Mouse (Mus musculus) embryo, embryonic 10 days (tissue): ENCODE results near the gene Vhl.
"Not testable (repeated sequence)": the region's sequence is repeated elsewhere in the genome, so short reads cannot be mapped to it uniquely, and the experiment has no call there.

Experiments used
- DNase-seq: peaks from one replicate; pipeline ENCODE4 v3.0.0-alpha.2; 2015; ENCODE audit warnings: low spot score

Vhl gene

DNA sequence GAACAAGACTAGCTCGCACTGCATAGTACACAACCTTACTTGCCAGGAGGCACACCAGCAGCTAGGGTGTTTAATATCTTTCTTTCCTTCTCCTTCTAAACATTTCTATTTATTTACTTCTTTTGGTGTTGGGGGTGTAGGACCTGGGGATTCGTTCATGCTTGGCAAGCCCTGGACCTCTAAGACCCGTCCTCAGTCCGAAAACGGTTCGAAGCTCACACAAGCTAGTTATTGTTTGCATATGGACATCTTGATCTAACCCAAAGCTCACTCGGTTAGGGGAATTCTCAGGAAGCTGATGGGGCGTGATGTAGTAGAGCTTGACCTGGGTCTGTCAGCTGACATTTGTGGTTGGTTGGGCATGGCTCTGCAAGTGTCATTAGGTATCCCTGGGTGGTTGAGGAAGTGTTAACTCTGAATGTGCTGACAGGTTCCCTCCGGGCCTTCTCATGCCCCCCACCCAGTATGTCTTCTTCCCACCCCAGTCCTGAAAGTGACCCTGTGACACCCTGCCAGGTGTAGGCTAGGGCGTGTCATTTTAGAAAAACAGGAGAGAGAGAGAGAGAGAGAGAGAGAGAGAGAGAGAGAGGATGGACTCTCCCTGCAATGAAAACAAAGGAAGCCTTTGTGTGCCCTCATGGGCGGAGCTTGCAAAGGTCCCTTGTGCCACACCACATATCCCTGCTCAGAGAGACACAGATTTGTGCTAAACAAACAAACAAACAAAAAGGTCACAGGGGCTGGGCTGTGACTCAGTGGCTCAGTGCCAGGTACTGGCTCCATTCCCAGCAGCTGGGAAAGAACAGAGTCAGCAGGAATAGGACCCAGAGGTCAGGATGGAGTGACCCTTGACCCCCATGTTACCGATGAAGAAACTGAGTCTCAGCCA lies 37.8 kb downstream of the Vhl start:
- peak; percentile 21 for DNase-seq

DNA sequence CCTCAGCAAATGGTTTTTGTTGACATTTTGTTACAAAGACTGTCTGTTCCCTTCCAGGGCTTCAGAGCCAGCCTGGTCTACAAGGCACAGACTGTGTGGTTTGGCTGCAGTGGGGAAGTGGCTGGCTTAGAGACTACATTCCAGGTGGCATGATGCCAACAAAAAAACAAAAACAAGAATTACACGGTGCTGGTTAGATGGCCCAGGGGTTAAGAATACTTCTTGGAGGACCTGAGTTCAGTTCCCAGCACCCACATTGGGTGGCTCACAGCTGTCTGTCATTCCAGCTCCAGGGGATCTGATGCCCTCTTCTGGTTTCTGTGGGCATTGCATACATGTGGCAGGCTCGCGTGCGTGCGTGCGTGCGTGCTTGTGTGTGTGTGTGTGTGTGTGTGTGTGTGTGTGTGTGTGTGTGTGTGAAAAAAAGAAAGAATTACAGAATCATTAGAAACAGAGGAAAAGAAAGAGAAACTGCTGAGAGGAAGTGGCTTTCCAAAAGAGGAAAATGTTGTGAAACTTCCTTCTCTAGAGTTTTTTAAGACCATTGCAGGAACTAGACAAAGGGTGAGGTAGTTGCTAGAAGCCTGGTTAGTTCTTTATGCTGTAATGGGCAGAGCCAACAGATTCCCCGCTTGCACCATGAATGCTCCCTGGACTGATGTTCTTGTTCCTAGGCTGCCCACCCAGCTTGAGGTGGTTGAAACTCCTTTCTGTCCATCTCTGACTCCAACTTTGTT lies 39.4 kb downstream of the Vhl start:
- no peak for DNase-seq

DNA sequence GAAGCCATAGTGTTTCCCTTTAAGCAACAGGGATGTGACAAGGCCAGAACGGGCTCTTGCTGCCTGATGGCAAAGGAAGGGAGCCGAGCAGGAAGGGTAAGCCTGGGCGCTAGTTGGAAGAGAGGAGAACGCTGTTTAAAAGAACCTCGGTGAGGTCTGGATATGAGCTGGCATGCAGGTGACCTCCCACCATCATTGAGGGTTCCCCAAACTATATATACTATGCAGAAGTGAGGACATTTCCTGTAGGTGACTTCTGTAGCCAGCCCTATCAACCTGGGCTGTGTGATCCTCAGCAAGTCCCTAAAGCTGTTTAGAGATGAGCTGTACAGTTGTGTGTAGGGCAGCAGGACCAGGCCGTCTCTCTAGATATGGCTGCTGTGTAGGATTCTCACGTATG lies 40.5 kb downstream of the Vhl start:
- DNase-seq: no peak

DNA sequence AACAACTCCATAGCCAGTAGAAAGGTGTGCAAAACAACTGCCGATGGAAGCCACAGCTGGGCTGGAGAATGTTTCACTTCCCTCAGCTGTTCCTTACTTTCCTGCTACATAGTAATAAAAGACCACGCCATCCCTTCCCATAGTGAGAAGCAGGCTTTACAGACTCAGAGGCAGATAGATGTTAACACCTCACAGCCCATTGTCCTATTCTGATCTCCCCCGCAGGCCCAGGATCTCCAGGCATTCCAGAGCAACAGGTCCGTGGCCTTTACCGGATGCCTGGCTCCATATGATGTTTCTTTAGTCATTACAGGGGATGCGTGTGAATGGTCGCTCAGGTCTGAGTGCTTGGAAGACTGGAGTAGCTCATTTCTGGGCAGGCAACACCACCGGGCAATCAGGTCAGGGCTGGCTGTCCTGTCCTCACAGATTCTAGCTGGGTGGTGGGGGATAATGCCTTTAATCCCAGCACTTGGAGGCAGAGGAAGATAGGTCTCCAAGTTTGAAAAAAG lies 43.9 kb downstream of the Vhl start:
- DNase-seq: no peak

DNA sequence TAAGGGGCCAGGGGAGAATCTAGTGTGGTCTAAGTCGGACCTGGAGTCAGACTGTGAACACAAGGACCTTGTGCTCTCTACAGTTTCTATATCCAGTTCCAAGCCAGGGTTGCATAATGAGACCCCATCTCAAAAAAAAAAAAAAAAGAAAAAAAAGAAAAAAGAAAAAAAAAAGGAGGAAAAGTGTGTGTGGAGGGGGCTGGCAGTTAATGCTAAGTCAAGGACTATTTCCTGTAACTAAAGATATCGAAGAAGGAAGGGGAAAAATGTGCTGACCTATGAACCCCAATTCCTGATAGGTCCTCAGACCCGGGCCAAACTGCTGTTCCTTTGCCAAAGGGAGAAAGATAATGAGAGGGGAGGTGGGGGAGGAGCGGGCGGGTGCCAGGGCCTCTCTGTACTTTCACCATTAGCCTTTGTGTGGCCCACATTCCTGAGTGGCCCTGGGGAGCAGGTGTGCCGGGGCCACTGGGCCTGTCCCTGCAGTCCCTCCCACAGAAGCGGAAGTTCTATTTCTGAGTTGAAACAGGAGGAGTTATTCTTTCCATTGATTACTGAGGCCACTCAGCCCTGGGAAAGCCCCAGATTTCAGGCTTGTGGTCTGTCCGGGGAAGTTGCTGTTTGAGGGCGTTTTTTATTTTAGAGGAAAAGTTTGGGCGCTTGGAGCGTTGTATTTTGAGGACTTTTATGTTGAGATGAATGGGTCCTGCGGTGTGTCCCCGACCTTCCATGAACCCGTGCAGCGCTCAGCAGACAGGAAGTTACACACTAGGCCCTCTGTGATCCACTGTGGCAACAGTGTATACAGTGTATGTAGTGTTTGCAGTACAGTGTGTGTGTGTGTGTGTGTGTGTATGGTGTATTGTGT lies 44.8 kb downstream of the Vhl start:
- peak; percentile 54 for DNase-seq

DNA sequence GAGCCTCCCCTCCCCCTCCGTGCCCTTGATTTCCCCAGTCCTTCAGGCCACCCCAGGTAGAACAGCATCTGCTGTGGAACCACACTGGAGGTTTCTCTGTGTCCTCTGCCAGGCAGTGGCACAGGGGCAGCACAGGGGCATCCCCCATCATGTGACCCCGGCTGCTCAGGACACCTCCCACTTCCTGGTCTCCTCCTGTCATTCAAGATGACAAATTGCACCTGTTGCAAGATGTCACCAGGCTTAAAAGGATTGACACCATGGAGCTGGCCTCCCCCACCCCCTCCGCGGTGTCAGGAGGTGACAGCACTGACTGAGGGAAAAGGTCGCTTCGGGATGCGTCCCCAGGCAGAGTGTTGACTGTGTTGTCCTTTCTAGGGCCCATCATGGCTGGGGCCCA lies 46.1 kb downstream of the Vhl start:
- DNase-seq: no peak

DNA sequence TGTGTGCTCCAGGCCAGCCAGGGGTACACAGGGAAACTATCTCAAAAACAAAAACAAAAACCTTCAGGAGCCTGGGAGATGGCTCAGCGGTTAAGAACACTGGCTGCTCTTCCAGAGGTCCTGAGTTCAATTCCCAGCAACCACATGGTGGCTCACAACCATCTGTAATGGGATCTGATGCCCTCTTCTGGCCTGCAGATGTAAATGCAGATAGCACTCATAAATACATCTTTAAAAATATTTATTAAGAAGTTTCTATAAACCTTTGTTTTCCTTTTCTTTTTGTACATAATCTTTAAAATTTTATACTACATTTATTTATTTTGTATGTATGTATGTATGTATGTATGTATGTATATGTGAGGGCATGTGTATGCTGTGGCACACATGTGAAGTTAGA lies 48.3 kb downstream of the Vhl start:
- DNase-seq: not testable (repeated sequence)

DNA sequence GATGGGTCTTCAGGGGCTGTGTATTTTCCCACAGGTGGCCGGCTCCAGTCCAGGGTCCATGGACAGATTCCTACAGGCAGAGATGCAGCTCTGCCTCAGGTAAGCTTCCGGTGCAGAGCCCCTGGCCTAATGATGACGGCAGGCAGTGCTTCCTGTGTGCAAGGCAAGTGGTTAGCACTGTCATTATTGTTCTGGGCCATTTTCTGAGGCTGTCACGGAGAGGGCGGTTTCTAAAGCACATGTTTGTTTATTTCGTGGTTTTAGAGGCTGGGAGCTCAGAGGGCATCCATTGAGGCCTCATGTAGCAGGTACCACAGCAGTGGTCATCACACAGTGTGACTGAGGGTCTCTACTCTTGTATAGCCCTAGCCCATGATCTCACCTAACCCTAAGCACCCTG lies 49.2 kb downstream of the Vhl start:
- no peak for DNase-seq

DNA sequence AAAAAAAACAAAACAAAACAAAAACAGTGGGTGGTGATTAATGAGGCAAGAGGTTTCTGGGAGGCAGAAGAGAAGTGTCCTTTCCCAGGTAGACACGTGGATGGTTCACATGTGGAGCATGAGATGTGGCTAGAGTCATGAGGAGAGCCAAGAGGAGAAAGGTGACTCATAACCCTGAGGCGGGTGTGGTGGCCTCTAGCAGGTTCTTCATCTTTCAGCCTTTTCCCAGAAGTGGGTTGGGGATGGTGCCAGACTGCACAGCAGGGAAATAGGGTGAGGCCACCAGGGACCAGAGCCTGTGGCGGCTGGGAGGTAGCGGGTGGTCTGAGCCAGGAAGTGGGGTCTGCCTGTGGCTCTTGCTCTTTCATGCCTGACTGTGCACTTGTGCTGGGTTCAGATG lies 51.5 kb downstream of the Vhl start:
- no peak for DNase-seq

DNA sequence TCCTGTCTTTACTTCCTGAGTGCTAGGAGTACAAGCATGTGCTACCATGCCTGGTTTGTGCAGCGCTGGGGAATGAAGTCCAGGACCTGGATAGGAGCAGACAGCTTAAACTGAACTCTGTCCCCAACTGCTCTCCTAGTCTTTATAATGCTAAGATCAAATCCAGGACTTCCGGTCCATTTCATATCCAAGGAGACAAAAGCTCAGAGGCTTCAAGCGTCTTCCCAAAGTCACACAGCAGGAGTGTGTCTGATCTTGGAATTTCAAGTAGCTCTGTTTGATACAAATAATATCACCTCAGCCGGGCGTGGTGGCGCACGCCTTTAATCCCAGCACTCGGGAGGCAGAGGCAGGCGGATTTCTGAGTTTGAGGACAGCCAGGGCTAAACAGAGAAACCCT lies 52.2 kb downstream of the Vhl start:
- no peak for DNase-seq

DNA sequence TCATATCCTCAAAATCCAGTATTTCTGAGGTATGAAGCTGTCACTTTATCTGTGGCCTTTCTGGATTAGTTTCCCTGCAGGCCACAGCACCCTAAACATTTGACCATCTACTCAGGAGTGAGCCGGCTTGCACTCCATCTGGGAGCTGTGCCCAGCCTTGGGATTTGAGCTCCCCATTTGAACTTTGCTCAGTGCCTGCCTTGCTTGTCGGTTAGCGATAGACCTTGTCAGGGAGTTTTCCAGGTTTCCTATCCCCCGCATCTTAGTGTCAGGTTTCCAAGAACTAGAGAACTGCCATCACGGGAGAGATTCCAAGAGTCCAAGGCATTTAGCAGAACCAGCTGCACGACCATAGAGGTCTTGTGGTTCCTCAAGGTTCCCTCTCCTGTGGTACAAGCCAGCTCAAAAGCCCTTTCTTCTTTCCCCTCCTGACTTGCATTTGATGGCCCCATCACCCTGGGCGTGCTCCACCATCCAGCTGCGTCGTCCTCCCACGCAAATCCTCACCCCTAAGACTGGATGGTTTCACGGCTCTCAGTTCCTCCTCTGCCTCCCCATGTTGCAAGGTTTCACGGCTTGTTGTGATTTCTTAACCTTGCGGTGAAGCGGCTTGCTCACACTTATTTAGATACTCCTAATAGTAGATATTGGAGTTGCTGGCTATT lies 53.4 kb downstream of the Vhl start:
- DNase-seq: no peak

DNA sequence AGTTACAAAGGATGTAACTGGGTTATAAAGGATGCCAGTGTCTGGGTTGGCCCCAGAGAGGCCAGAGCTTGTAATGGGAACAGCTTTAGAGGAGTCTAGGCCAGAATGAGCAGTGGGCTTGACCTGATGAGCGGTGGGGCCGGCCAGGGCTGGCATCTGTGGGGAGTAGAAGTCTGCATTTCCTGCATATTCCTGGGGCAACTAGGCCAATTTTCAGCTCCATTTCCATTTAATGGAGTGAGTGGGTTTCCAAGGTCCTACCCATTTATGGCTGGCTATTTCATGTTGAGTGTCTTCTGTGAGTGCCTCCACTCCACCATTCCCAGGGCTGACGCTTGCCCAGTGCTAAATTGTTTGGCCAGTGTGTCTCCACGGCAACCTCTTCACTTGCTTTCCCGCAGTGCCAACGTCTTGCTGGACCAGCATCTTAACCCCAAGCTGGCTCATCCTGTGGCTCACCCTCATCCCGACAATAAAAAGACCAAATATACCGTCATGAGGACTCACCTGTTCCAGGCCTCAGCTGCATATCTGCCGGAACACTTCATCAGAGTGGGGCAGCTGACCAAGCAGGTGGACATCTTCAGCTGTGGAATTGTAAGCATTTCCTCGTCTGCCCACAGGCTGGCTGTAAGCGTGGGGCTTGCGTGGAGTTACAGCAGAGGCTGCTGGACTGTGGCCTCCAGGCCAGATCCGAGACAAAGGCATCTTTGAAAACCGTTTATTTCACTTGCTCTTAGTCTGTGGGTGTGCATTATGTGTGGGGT lies 54.7 kb downstream of the Vhl start:
- no peak for DNase-seq

DNA sequence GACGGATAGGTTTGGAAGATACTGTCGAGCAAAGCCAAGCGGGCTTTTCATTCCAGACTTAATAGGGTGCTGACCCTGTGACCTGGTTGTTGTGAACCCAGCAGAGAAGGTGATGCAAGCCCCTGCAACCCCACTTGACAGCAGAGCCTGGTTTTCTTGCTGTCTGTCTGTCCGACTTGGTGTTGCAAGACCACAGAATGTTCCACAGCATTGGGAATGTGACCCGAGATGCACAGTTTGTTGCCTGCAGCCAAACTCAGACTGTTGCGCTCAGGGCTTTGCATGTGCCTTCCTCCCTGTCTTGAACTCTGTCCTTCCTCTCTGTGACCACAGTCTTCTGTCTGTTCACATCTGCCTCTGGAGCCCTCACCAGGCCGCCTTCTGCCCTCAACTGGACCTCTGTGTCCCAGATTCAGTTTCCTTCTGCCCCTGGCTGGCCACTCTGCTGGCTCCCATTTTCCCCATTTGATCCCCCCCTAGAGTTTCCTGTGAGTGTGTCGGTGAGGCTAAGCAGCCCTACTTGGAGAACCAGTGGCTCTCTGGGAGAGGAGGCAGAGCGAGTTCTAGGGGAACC lies 56.3 kb downstream of the Vhl start:
- DNase-seq: no peak
